ENCODE assay signal across 24 mouse cellular contexts in genomic region chr9:15958224-15958787, GRCm38 (mm10).
DNase-seq lines count a peak whose midpoint lies in the region; TF ChIP-seq lines count a peak whose summit lies in the region.
"Had no signal": no experiment of that assay in that cellular context is flagged by ENCODE, and none has a peak within 500 bp of the region (broad histone marks: within the 10 kb centered on the region; RNA-seq: fewer than 3 reads in every experiment).

No protein-coding gene starts in this region.

- DNase-seq in kidney, adult 9 months, result peak; percentile 16
- DNase-seq in kidney, adult 8-10 months, result no peak
- DNase-seq in embryo, embryonic 9.5 days (ENCODE audit: extremely low spot score), result peak; percentile 47
- DNase-seq in kidney, postnatal 14 days, result peak; percentile 63
- peak; percentile 35 for DNase-seq in yolk sac, embryonic 10.5 days (ENCODE audit: low spot score)
- DNase-seq in thymus, postnatal 36 days, result no peak
- no peak for DNase-seq in gastrocnemius, adult 2 months
- DNase-seq: cerebellum, adult 9-11 months; gastrocnemius, postnatal 14 days; heart, adult 2 months; heart, postnatal 14 days; layer of hippocampus, adult 9-11 months; left cerebral cortex, postnatal 4 days; lung, postnatal 4 days; thymus, adult 2 months had no signal

- no peak overlapping the region for H3K27ac ChIP-seq in gastrocnemius, adult 2 months
- H3K27ac ChIP-seq: embryonic facial prominence, embryonic 15.5 days; forebrain, embryonic 15.5 days; heart, adult 2 months; heart, embryonic 13.5 days; hindbrain, embryonic 12.5 days; limb, embryonic 15.5 days; liver, embryonic 14.5 days; lung, embryonic 15.5 days; midbrain, embryonic 15.5 days; stomach, postnatal 0 days had no signal

- intact Hi-C loops in gastrocnemius, adult 2 months (cut with DNase I), result no loop called here

- TF ChIP-seq CTCF in gastrocnemius, adult 2 months (IDR thresholded peaks at IDR 0.05), result no peak

- no peak overlapping the region for H3K4me3 ChIP-seq in gastrocnemius, adult 2 months
- H3K4me3 ChIP-seq: embryonic facial prominence, embryonic 15.5 days; forebrain, embryonic 15.5 days; heart, adult 2 months; heart, embryonic 13.5 days; hindbrain, embryonic 12.5 days; limb, embryonic 15.5 days; lung, embryonic 15.5 days; midbrain, embryonic 15.5 days had no signal

Comparison
In these comparisons a context has a peak if more than half of its experiments do, and no peak if none do; other contexts are left out.
1. DNase-seq: peak in kidney, adult 9 months (single experiment), embryo, embryonic 9.5 days (single experiment), kidney, postnatal 14 days (single experiment) and yolk sac, embryonic 10.5 days (single experiment); none in kidney, adult 8-10 months (0 of 2), thymus, postnatal 36 days (0 of 2) and gastrocnemius, adult 2 months (single experiment).